Mouse (Mus musculus) myocyte (in vitro differentiated cells): ENCODE results near the gene Spdye4b. TPM values are rescaled to one million over a fixed set of nuclear protein-coding genes. Genes with fewer than 3 reads are reported as not detected.

Experiments used
- H3K27me3 ChIP-seq: one replicate; pipeline ENCODE4 v1.6.1; 2011; ENCODE audit not compliant: control insufficient read depth, insufficient read depth, insufficient read length
- H3K36me3 ChIP-seq: one replicate; pipeline ENCODE4 v1.6.1; 2011; ENCODE audit not compliant: control insufficient read depth, insufficient read depth
- H3K4me2 ChIP-seq: one replicate; pipeline ENCODE4 v1.6.1; 2011; ENCODE audit warnings: low read depth, control low read depth
- H3K4me3 ChIP-seq: one replicate; pipeline ENCODE4 v1.5.1; 2011; ENCODE audit warnings: mild to moderate bottlenecking, control low read depth, moderate library complexity
- H3K79me2 ChIP-seq: one replicate; pipeline ENCODE4 v1.6.1; 2011; ENCODE audit not compliant: control insufficient read depth, insufficient read depth
- H3ac ChIP-seq: one replicate; pipeline ENCODE4 v1.6.1; 2011; ENCODE audit not compliant: control insufficient read depth, insufficient read length
- CEBPB ChIP-seq: IDR thresholded peaks from 2 replicates; pipeline ENCODE4 v1.6.1; 2011; ENCODE audit warnings: mild to moderate bottlenecking, moderate library complexity; ENCODE audit not compliant: poor library complexity, insufficient read depth, severe bottlenecking
- E2F4 ChIP-seq: IDR thresholded peaks from one replicate; pipeline ENCODE4 v1.6.1; 2011; ENCODE audit warnings: mild to moderate bottlenecking, control low read depth, moderate library complexity; ENCODE audit not compliant: insufficient read depth
- MAX ChIP-seq: IDR thresholded peaks from one replicate; pipeline ENCODE4 v1.6.1; 2011; ENCODE audit warnings: low read depth, mild to moderate bottlenecking, control low read depth
- MYOD1 ChIP-seq, 3 experiments: IDR thresholded peaks; one replicate each; pipeline ENCODE4 v1.6.1; 2011; ENCODE audit warnings: control low read depth in 2 of 3, low read depth in 2 of 3, mild to moderate bottlenecking in 2 of 3, moderate library complexity in 1 of 3; ENCODE audit not compliant: insufficient read length in 2 of 3, control insufficient read depth in 1 of 3
- POLR2A ChIP-seq: IDR thresholded peaks from one replicate; pipeline ENCODE4 v1.6.1; 2011; ENCODE audit warnings: low read depth, mild to moderate bottlenecking, control low read depth, moderate library complexity; ENCODE audit not compliant: insufficient read length
- POLR2AphosphoS2 ChIP-seq: IDR thresholded peaks from one replicate; pipeline ENCODE4 v1.6.1; 2011; ENCODE audit warnings: low read depth, control low read depth; ENCODE audit not compliant: insufficient read length
- REST ChIP-seq: IDR thresholded peaks from one replicate; pipeline ENCODE4 v1.6.1; 2011; ENCODE audit warnings: mild to moderate bottlenecking, control low read depth, moderate library complexity; ENCODE audit not compliant: insufficient read depth, insufficient read length
- SRF ChIP-seq: IDR thresholded peaks from one replicate; pipeline ENCODE4 v1.6.1; 2011; ENCODE audit warnings: low read depth; ENCODE audit not compliant: control insufficient read depth, insufficient read length
- TCF12 ChIP-seq: IDR thresholded peaks from one replicate; pipeline ENCODE4 v1.6.1; 2011; ENCODE audit warnings: mild to moderate bottlenecking, control low read depth; ENCODE audit not compliant: poor library complexity, insufficient read depth, severe bottlenecking
- TCF3 ChIP-seq: IDR thresholded peaks from one replicate; pipeline ENCODE4 v1.6.1; 2011; ENCODE audit warnings: low read depth, control low read depth; ENCODE audit not compliant: insufficient read length
- USF1 ChIP-seq: IDR thresholded peaks from one replicate; pipeline ENCODE4 v1.6.1; 2011; ENCODE audit warnings: low read depth, mild to moderate bottlenecking, control low read depth, moderate library complexity
- polyA plus RNA-seq: library from polyadenylated mRNA; unstranded; fragments of >200 nt; fragmentation: generic; extraction: Trizol; gene quantifications from one replicate; pipeline ENCODE4 v1.2.1, GENCODE M21; 2012; ENCODE audit warnings: missing spikeins

The Spdye4b gene
- polyA plus RNA-seq, 1 experiment, result not detected

DNA sequence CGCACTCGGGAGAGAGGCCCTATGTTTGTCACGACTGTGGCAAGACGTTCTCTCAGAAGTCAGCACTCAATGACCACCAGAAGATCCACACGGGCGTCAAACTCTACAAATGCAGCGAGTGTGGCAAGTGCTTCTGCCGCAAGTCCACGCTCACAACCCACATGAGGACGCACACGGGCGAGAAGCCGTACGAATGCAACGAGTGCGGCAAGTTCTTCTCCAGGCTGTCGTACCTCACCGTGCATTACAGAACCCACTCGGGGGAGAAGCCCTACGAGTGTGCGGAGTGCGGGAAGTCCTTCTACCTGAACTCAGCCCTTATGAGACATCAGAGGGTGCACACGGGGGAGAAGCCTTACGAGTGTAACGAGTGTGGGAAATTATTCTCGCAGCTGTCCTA, 64.1 kb downstream of the Spdye4b start:
- Histone ChIP-seq H3K27me3 (no peaks in the 10 kb centered on the region), H3K36me3 (peaks cover 57% of the 10 kb centered on the region), H3K4me2 (no peak overlapping the region), H3K79me2 (no peaks in the 10 kb centered on the region), H3ac (no peak overlapping the region), H3K4me3 (no peak overlapping the region)
- TF ChIP-seq TCF3, result no peak
- no peak for TF ChIP-seq CEBPB
- TF ChIP-seq USF1, result no peak
- TF ChIP-seq REST, result no peak

GRCm38 (mm10) chr5:143252039-143252438, 71.2 kb downstream of the Spdye4b start:
- TF ChIP-seq TCF3 (no peak), POLR2A (no peak), TCF12 (no peak)
- no peaks in the 10 kb centered on the region for H3K27me3 ChIP-seq
- H3K79me2 ChIP-seq, result no peaks in the 10 kb centered on the region
- no peak overlapping the region for H3K4me3 ChIP-seq
- H3K36me3 ChIP-seq, result peaks cover 12% of the 10 kb centered on the region
- no peak overlapping the region for H3K4me2 ChIP-seq
- no peak overlapping the region for H3ac ChIP-seq

- no peak overlapping the region for H3K4me3 ChIP-seq
- H3K27me3 ChIP-seq, result no peaks in the 10 kb centered on the region
- H3ac ChIP-seq, result no peak overlapping the region
- TF ChIP-seq E2F4, result no peak
- no peak for TF ChIP-seq MAX
- no peaks in the 10 kb centered on the region for H3K79me2 ChIP-seq
- peaks cover 11% of the 10 kb centered on the region for H3K36me3 ChIP-seq
- no peak overlapping the region for H3K4me2 ChIP-seq
Observed at GRCm38 (mm10) chr5:143252791-143253185, 72.0 kb downstream of the Spdye4b start.

GRCm38 (mm10) chr5:143253186-143253880, 72.5 kb downstream of the Spdye4b start:
- Histone ChIP-seq H3K36me3 (peaks cover 11% of the 10 kb centered on the region), H3K4me3 (no peak overlapping the region), H3K79me2 (no peaks in the 10 kb centered on the region), H3ac (no peak overlapping the region), H3K4me2 (no peak overlapping the region), H3K27me3 (no peaks in the 10 kb centered on the region)
- TF ChIP-seq REST (no peak), USF1 (no peak), POLR2A (no peak), MAX (no peak)

DNA sequence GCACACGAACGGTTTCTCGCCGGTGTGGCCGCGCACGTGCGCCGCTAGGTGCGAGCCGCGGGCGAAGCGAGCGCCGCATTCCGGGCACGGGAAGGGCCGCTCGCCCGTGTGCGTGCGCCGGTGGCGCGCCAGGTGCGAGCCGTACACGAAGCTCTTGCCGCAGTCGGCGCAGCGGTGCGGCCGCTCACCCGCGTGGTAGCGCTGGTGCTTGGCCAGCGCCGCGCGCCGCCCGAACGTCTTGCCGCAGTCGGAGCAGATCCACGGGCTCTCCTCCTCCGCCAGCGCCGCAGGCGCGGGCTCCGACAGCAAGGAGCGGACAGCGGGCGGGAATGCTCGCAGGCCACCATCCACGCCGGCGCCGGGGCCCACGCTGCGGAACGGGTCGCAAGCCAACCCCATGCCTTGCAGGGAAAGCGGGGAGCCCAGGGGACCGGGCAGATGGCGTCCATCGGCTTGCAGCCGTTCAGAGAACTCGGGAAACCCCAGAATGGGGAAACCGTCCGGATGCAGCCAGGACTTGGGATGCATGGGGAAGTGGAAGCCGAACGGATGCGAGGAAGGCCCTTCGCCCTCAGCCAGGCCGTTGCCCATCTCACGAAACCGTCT, 73.2 kb downstream of the Spdye4b start:
- TF ChIP-seq POLR2AphosphoS2 (no peak), MYOD1 (IDR thresholded peaks at IDR 0.05; ENCODE audit: control insufficient read depth in 1 of 3, insufficient read length in 2 of 3, low read depth in 2 of 3) (peak in 1 of 3 experiments; percentile 9), SRF (no peak), TCF12 (no peak)
- Histone ChIP-seq H3K27me3 (no peaks in the 10 kb centered on the region), H3K79me2 (no peaks in the 10 kb centered on the region), H3K4me3 (no peak overlapping the region), H3K4me2 (no peak overlapping the region), H3K36me3 (peaks cover 11% of the 10 kb centered on the region), H3ac (no peak overlapping the region)

Other genes with a start within 250 kb of the Spdye4b start
- 180 TPM for gene Fscn1, start 220.7 kb upstream of the Spdye4b start, polyA plus RNA-seq
- 15.9 TPM for gene Rnf216, start 68.0 kb upstream of the Spdye4b start, polyA plus RNA-seq
- gene Olfr718-ps1, start 33.4 kb upstream of the Spdye4b start, polyA plus RNA-seq, result not detected
- 3.1 TPM for gene Rbak, start 242 bp upstream of the Spdye4b start, polyA plus RNA-seq
- gene Spdye4a, start 45.9 kb downstream of the Spdye4b start, polyA plus RNA-seq, result not detected
- gene Zfp12, start 54.1 kb downstream of the Spdye4b start, polyA plus RNA-seq, result 4.5 TPM
- 6.1 TPM for gene Zfp316, start 89.0 kb downstream of the Spdye4b start, polyA plus RNA-seq
- 0.01 TPM for gene Zfp853, start 112.6 kb downstream of the Spdye4b start, polyA plus RNA-seq
- gene E130309D02Rik, start 134.3 kb downstream of the Spdye4b start, polyA plus RNA-seq, result 25.7 TPM
- 60.5 TPM for gene Zdhhc4, start 148.2 kb downstream of the Spdye4b start, polyA plus RNA-seq
- not detected for gene Grid2ip, start 176.3 kb downstream of the Spdye4b start, polyA plus RNA-seq
- 88.2 TPM for gene Kdelr2, start 222.8 kb downstream of the Spdye4b start, polyA plus RNA-seq